Mouse (Mus musculus) small intestine, adult 2 months (tissue): ENCODE data around the gene Pttg1. TPM values are rescaled to one million over a fixed set of nuclear protein-coding genes. Genes with fewer than 3 reads are reported as not detected.
A peak's percentile ranks its signal among the peaks of the same experiment; 100 is the strongest.

ENCODE experiments used
- H3K27ac ChIP-seq: fragments of 200-500 bp; 2 replicates; pipeline ENCODE4 v1.5.1; 2012; ENCODE audit warnings: low read depth, low read length, control low read depth, inconsistent platforms; ENCODE audit not compliant: insufficient read depth
- H3K27me3 ChIP-seq: fragments of 200-500 bp; 2 replicates; pipeline ENCODE4 v1.6.1; 2012; ENCODE audit warnings: mild to moderate bottlenecking, moderate library complexity, low read length, inconsistent platforms; ENCODE audit not compliant: control insufficient read depth, insufficient read depth
- H3K36me3 ChIP-seq: fragments of 200-500 bp; 2 replicates; pipeline ENCODE4 v1.6.1; 2012; ENCODE audit warnings: mild to moderate bottlenecking, low read length, control low read depth, inconsistent platforms; ENCODE audit not compliant: control insufficient read depth, insufficient read depth
- H3K4me1 ChIP-seq: fragments of 200-500 bp; 2 replicates; pipeline ENCODE4 v1.6.1; 2012; ENCODE audit warnings: low read length, inconsistent platforms, mixed read lengths; ENCODE audit not compliant: control insufficient read depth, insufficient read depth, insufficient read length
- H3K4me3 ChIP-seq: fragments of 200-500 bp; 2 replicates; pipeline ENCODE4 v1.5.1; 2012; ENCODE audit warnings: low read depth, mild to moderate bottlenecking, control low read depth, inconsistent platforms, low read length, moderate library complexity
- CTCF ChIP-seq: fragments of 200-500 bp; IDR thresholded peaks from 2 replicates; pipeline ENCODE4 v1.5.1; 2012; ENCODE audit warnings: low read depth, mild to moderate bottlenecking, control low read depth, inconsistent platforms, low read length, moderate library complexity, mixed read lengths; ENCODE audit not compliant: insufficient replicate concordance, insufficient read length; ENCODE audit errors: extremely low read depth
- POLR2A ChIP-seq: fragments of 200-500 bp; IDR thresholded peaks from 2 replicates; pipeline ENCODE4 v1.6.1; 2012; ENCODE audit warnings: low read depth, mild to moderate bottlenecking, control low read depth, inconsistent platforms, low read length, moderate library complexity
- WGBS: fragments of 180-500 bp; shearing (Covaris S2); methylation state at CpG from one replicate; pipeline ENCODE4 v1.1.7; 2018; 5-methylcytosine and 5-hydroxymethylcytosine counted together
- polyA plus RNA-seq: library from polyadenylated mRNA; depleted of rRNA; stranded (reverse); fragments of >200 nt; gene quantifications from 2 replicates; pipeline ENCODE4 v1.2.3, GENCODE M21; 2012

Gene Pttg1
- polyA plus RNA-seq, 1 experiment = 7.5 TPM

DNA sequence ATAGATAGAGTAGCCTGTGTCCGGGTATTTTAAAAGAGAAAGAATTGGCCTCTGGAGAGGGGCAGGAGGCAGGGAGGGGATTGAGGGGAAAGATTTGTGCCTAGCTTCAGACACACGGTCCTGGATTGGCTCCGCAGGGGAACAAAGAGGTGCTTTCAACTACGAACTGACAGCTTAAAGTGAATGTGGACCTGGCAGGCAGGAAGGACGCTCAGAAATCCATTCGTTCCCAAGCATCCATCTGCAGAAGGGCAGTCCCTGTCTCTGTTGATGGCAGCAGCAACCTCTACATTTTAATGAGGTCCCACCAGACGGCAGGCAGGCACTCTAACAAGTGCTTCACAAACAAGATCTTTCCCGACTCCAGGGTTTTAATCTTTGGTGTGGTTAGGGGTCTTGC is 40.3 kb downstream of the Pttg1 start:
- H3K36me3 ChIP-seq = no peaks in the 10 kb centered on the region
- 8% methylated on average over 8 of the region's 8 CpGs for WGBS
- H3K27me3 ChIP-seq = no peaks in the 10 kb centered on the region
- H3K4me3 ChIP-seq = peak overlapping the region; percentile 58
- H3K27ac ChIP-seq = no peak overlapping the region
- H3K4me1 ChIP-seq = peaks cover 5% of the 10 kb centered on the region; the same call in 1 of the 2 replicates
- TF ChIP-seq POLR2A = no peak
- TF ChIP-seq CTCF = no peak

GRCm38 (mm10) chr11:43385055-43385649 is 40.9 kb downstream of the Pttg1 start:
- peaks cover 5% of the 10 kb centered on the region; the same call in 1 of the 2 replicates for H3K4me1 ChIP-seq
- H3K27ac ChIP-seq = peak overlapping the region; percentile 57

DNA sequence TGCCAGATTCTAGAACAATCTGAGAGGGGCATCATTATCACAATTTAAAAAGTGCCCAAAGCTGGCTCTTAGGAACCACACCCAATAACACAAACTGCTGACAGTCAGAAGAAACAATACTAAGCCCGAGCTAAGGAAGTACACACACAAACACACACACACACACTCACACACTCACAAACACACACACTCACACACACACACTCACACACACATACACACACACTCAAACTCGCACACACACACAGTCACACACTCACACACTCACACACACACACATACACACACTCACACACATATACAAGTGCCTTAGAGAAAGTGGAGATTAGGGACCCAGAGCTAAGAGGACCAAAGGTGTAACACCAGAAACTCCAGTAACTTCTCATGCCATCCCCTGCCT is 42.5 kb downstream of the Pttg1 start:
- H3K27ac ChIP-seq = peak overlapping the region; percentile 7; the same call in 1 of the 2 replicates
- WGBS = 66% methylated on average over 2 of the region's 2 CpGs
- TF ChIP-seq CTCF = no peak
- TF ChIP-seq POLR2A = no peak

More at GRCm38 (mm10) chr11:43385055-43385649, 40.9 kb downstream of the Pttg1 start:
- no peaks in the 10 kb centered on the region for H3K27me3 ChIP-seq
- no peaks in the 10 kb centered on the region for H3K36me3 ChIP-seq
- under 1% methylated on average over 18 of the region's 18 CpGs for WGBS
- peak; percentile 63 for TF ChIP-seq POLR2A
- no peak for TF ChIP-seq CTCF
- peak overlapping the region; percentile 58 for H3K4me3 ChIP-seq

DNA sequence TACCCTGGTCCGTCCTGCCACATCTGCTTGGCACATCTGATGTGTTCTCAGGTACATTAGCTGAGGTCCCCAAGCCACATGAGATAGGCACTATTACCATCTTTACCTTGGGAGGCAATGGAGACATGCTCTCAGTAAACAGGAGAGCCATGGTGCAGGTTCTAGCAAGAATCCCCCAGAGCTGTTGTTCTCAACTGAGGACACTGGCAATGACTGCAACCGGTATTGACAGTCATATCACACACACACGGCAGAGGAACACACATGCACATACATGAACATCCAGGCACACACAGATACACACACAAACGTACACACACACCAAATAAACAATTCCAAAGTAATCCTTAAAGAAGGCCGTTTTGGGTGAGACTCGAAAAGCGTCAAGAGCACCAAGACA is 45.1 kb downstream of the Pttg1 start:
- no peaks in the 10 kb centered on the region for H3K36me3 ChIP-seq
- no peak overlapping the region for H3K4me3 ChIP-seq
- TF ChIP-seq POLR2A (no peak), CTCF (no peak)
- no peak overlapping the region for H3K27ac ChIP-seq
- peaks cover 3% of the 10 kb centered on the region; the same call in 1 of the 2 replicates for H3K4me1 ChIP-seq
- WGBS = 84% methylated on average over 7 of the region's 7 CpGs
- no peaks in the 10 kb centered on the region for H3K27me3 ChIP-seq

More for the DNA sequence above, 42.5 kb downstream of the Pttg1 start:
- Histone ChIP-seq H3K36me3 (no peaks in the 10 kb centered on the region), H3K4me3 (no peak overlapping the region; the same call in 1 of the 2 replicates), H3K4me1 (peaks cover 5% of the 10 kb centered on the region; the same call in 1 of the 2 replicates), H3K27me3 (no peaks in the 10 kb centered on the region)

- no peaks in the 10 kb centered on the region for H3K36me3 ChIP-seq
- H3K4me1 ChIP-seq = no peaks in the 10 kb centered on the region; the same call in 1 of the 2 replicates
- no peak overlapping the region for H3K27ac ChIP-seq
- H3K27me3 ChIP-seq = no peaks in the 10 kb centered on the region
- H3K4me3 ChIP-seq = no peak overlapping the region
- 79% methylated on average over 11 of the region's 11 CpGs for WGBS
- TF ChIP-seq POLR2A = no peak
- no peak for TF ChIP-seq CTCF
Observed at GRCm38 (mm10) chr11:43379911-43380485, 46.1 kb downstream of the Pttg1 start.

GRCm38 (mm10) chr11:43379488-43379887 is 46.6 kb downstream of the Pttg1 start:
- no peak overlapping the region for H3K4me3 ChIP-seq
- TF ChIP-seq CTCF (no peak), POLR2A (no peak)
- H3K36me3 ChIP-seq = no peaks in the 10 kb centered on the region
- no peaks in the 10 kb centered on the region for H3K27me3 ChIP-seq
- no peak overlapping the region for H3K27ac ChIP-seq
- no peaks in the 10 kb centered on the region; the same call in 1 of the 2 replicates for H3K4me1 ChIP-seq
- WGBS = 88% methylated on average over 3 of the region's 3 CpGs

DNA sequence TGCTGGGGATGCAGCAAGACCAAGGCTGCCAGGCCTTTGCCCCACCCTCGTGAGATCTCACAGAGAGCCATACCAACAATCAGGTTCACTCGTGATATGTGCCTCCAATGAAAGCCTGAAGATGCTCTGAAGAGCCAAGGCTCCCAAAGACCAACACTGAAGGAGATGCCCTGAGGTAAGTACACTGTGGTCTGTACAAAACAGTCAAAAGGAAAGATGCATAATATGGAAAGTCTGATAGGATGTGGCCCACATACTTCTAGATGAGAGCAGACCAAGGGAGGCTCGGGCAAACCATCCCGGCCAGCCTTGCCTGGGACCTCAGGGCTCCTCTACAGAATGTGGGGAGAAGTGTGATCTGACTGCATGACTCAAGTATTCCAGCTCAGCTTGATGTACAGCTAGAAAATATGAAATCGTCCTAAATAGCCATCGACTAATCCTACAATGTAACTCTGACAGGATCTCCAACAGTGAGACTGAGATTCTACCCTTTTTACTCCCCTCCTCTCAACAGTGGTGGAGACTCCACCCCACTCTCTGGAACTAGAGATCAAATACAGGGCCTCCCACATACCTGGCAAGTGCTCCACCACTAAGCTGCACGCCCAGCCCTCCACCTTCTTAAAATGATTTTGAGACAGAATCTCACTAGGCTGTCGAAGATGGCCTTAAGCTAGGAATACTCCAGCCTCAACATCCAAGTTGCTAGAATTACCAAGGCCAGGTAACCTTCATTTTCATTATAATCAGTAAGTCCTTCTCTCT is 48.8 kb downstream of the Pttg1 start:
- WGBS = 79% methylated on average over 8 of the region's 8 CpGs
- Histone ChIP-seq H3K27ac (no peak overlapping the region), H3K4me1 (no peaks in the 10 kb centered on the region), H3K36me3 (no peaks in the 10 kb centered on the region), H3K27me3 (no peaks in the 10 kb centered on the region), H3K4me3 (no peak overlapping the region)
- TF ChIP-seq POLR2A = no peak
- TF ChIP-seq CTCF = no peak
